Mouse (Mus musculus) liver, embryonic 14.5 days (tissue): ENCODE results near the gene Anks1b. TPM values are rescaled to one million over a fixed set of nuclear protein-coding genes. Genes with fewer than 3 reads are reported as not detected.

Source experiments
- ATAC-seq: fragments of 200-750 bp; cut with Nextera tagmentation; 2 replicates; pipeline ENCODE4 v1.8.0; 2017; ENCODE audit warnings: moderate number of reproducible peaks, mild to moderate bottlenecking, moderate library complexity; ENCODE audit not compliant: insufficient read depth
- DNase-seq, 3 experiments: peaks; one replicate each; pipeline ENCODE4 v3.0.0-alpha.2; 2012 to 2013; ENCODE audit warnings: low read depth in 3 of 3, low spot score in 3 of 3
- H3K27ac ChIP-seq: fragments of 300-500 bp; sonication (generic); 2 replicates; pipeline ENCODE4 v1.5.1; 2014; ENCODE audit warnings: moderate library complexity, mild to moderate bottlenecking, control low read depth, inconsistent platforms
- H3K27me3 ChIP-seq: fragments of 300-500 bp; sonication (generic); 2 replicates; pipeline ENCODE4 v1.6.1; 2014; ENCODE audit warnings: mild to moderate bottlenecking, low read length, moderate library complexity; ENCODE audit not compliant: control insufficient read depth, insufficient read depth
- H3K36me3 ChIP-seq: fragments of 300-500 bp; sonication (generic); replicated peaks from 2 replicates; pipeline ENCODE4 v1.6.1; 2014; ENCODE audit warnings: low read depth; ENCODE audit not compliant: control insufficient read depth, insufficient read depth
- H3K4me1 ChIP-seq, 2 experiments: fragments of 200-500 bp in 1 of 2; fragments of 300-500 bp in 1 of 2; sonication (generic) in 1 of 2; replicated peaks; 2 replicates each; pipeline ENCODE4 v1.6.1; 2012 to 2014; ENCODE audit warnings: antibody characterized with exemption in 1 of 2, inconsistent platforms in 1 of 2, low read length in 1 of 2; ENCODE audit not compliant: control insufficient read depth in 2 of 2, insufficient read depth in 2 of 2
- H3K4me2 ChIP-seq: fragments of 300-500 bp; sonication (generic); 2 replicates; pipeline ENCODE4 v1.6.1; 2014; ENCODE audit warnings: low read depth, mild to moderate bottlenecking, control low read depth, moderate library complexity
- H3K4me3 ChIP-seq, 2 experiments: fragments of 200-500 bp in 1 of 2; fragments of 300-500 bp in 1 of 2; sonication (generic) in 1 of 2; 2 replicates each; pipeline ENCODE4 v1.5.1; 2012 to 2014; ENCODE audit warnings: low read depth in 2 of 2, low read length in 2 of 2, mild to moderate bottlenecking in 2 of 2, control low read depth in 1 of 2, inconsistent platforms in 1 of 2, moderate library complexity in 1 of 2; ENCODE audit not compliant: insufficient read depth in 1 of 2
- H3K9ac ChIP-seq: fragments of 300-500 bp; sonication (generic); replicated peaks from 2 replicates; pipeline ENCODE4 v1.6.1; 2014; ENCODE audit warnings: mild to moderate bottlenecking, control low read depth, moderate library complexity
- H3K9me3 ChIP-seq: fragments of 300-500 bp; sonication (generic); 2 replicates; pipeline ENCODE4 v1.6.1; 2016; ENCODE audit warnings: low read length, mixed read lengths; ENCODE audit not compliant: control insufficient read depth
- CTCF ChIP-seq: IDR thresholded peaks from 2 replicates; pipeline ENCODE4 v1.5.1; 2016; ENCODE audit warnings: antibody characterized with exemption, low read depth, control low read depth
- EP300 ChIP-seq: IDR thresholded peaks from 2 replicates; pipeline ENCODE4 v1.6.1; 2016; ENCODE audit warnings: antibody characterized with exemption, low read depth
- WGBS: fragments of 180-500 bp; shearing (Covaris S2); extraction: QIAGEN DNeasy Blood & Tissue Kit; methylation state at CpG from one replicate; pipeline ENCODE4 v1.1.7; 2014; ENCODE audit not compliant: insufficient replicate concordance; 5-methylcytosine and 5-hydroxymethylcytosine counted together
- polyA plus RNA-seq, 2 experiments: library from polyadenylated mRNA; depleted of rRNA in 1 of 2; stranded (reverse) in 1 of 2; unstranded in 1 of 2; fragments of >200 nt; fragmentation: Nextera tagmentation in 1 of 2; extraction: Ambion mirVana in 1 of 2; gene quantifications; 2 replicates each; pipeline versions ENCODE4 v1.2.1 to v1.2.3; 2012 to 2014

Anks1b gene
- polyA plus RNA-seq, 2 experiments, result not detected

GRCm38 (mm10) chr10:90637352-90637751, 764.0 kb downstream of the Anks1b start:
- DNase-seq, result no peak
- no peak overlapping the region for H3K4me3 ChIP-seq
- no peaks in the 10 kb centered on the region for H3K9me3 ChIP-seq
- H3K27me3 ChIP-seq, result no peaks in the 10 kb centered on the region
- no peak overlapping the region for H3K4me2 ChIP-seq
- no peaks in the 10 kb centered on the region for H3K36me3 ChIP-seq
- no peak overlapping the region for H3K27ac ChIP-seq
- no peak for ATAC-seq
- H3K4me1 ChIP-seq, result no peaks in the 10 kb centered on the region
- TF ChIP-seq EP300 (no peak), CTCF (no peak)
- 65% methylated on average over 4 of the region's 4 CpGs for WGBS
- no peak overlapping the region for H3K9ac ChIP-seq

DNA sequence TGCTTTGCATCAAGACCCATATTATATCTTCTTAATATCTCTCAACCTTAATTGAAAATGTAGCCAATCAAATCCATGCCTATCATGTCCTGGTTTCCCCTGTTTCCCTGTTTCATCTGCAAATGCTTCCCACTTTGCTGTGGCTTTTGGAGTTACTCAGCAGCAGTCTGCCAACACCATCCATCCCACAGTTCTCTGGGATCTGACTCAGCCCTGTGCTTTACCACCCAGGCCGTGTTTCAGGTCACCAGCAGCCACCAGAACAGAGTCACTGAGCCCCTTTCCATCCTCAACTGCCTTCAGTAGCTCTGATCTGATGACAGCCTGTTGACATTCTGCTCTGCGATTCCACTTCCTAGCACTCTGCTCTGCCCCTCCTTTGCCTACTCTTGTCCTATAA, 776.4 kb downstream of the Anks1b start:
- 40% methylated on average over 2 of the region's 2 CpGs for WGBS
- TF ChIP-seq EP300 (no peak), CTCF (no peak)
- Histone ChIP-seq H3K4me3 (no peak overlapping the region), H3K9me3 (no peaks in the 10 kb centered on the region), H3K36me3 (no peaks in the 10 kb centered on the region), H3K4me2 (no peak overlapping the region), H3K9ac (no peak overlapping the region), H3K4me1 (no peaks in the 10 kb centered on the region), H3K27me3 (no peaks in the 10 kb centered on the region), H3K27ac (no peak overlapping the region)
- ATAC-seq (no peak), DNase-seq (no peak)

GRCm38 (mm10) chr10:90657416-90658120, 784.3 kb downstream of the Anks1b start:
- DNase-seq (no peak), ATAC-seq (no peak)
- Histone ChIP-seq H3K4me3 (no peak overlapping the region), H3K4me2 (no peak overlapping the region), H3K4me1 (no peaks in the 10 kb centered on the region), H3K27me3 (no peaks in the 10 kb centered on the region), H3K36me3 (no peaks in the 10 kb centered on the region), H3K9ac (no peak overlapping the region), H3K27ac (no peak overlapping the region), H3K9me3 (no peaks in the 10 kb centered on the region)
- 50% methylated on average over 7 of the region's 7 CpGs for WGBS
- TF ChIP-seq CTCF, result no peak
- TF ChIP-seq EP300, result no peak

- H3K27ac ChIP-seq, result no peak overlapping the region
- 53% methylated on average over 2 of the region's 2 CpGs for WGBS
- H3K27me3 ChIP-seq, result no peaks in the 10 kb centered on the region
- H3K4me2 ChIP-seq, result no peak overlapping the region
- H3K4me1 ChIP-seq, result no peaks in the 10 kb centered on the region
- no peak overlapping the region for H3K9ac ChIP-seq
- no peaks in the 10 kb centered on the region for H3K36me3 ChIP-seq
- H3K4me3 ChIP-seq, result no peak overlapping the region
- no peak for DNase-seq
- TF ChIP-seq CTCF (no peak), EP300 (no peak)
- H3K9me3 ChIP-seq, result no peaks in the 10 kb centered on the region
- no peak for ATAC-seq
These were observed 793.4 kb downstream of the Anks1b start for GRCm38 (mm10) chr10:90666746-90667145.

- Histone ChIP-seq H3K36me3 (no peaks in the 10 kb centered on the region), H3K9me3 (no peaks in the 10 kb centered on the region), H3K4me1 (no peaks in the 10 kb centered on the region), H3K4me3 (no peak overlapping the region), H3K4me2 (no peak overlapping the region), H3K27me3 (no peaks in the 10 kb centered on the region), H3K27ac (no peak overlapping the region), H3K9ac (no peak overlapping the region)
- ATAC-seq (no peak), DNase-seq (no peak)
- 63% methylated on average over 3 of the region's 3 CpGs for WGBS
- TF ChIP-seq CTCF (no peak), EP300 (no peak)
These were observed 797.0 kb downstream of the Anks1b start for GRCm38 (mm10) chr10:90670291-90670690.
